Mouse (Mus musculus) forebrain, embryonic 16.5 days (tissue): ENCODE measurements around the gene Gm14214. TPM values are rescaled to one million over a fixed set of nuclear protein-coding genes. Genes with fewer than 3 reads are reported as not detected.

Experiments used
- ATAC-seq: fragments of 200-750 bp; cut with Nextera tagmentation; 2 replicates; pipeline ENCODE4 v1.8.0; 2017; ENCODE audit warnings: mild to moderate bottlenecking, moderate library complexity
- H3K27ac ChIP-seq: fragments of 300-500 bp; sonication (generic); 2 replicates; pipeline ENCODE4 v1.5.1; 2014; ENCODE audit warnings: low read length, control low read depth
- H3K27me3 ChIP-seq: fragments of 300-500 bp; sonication (generic); replicated peaks from 2 replicates; pipeline ENCODE4 v1.6.1; 2014; ENCODE audit warnings: low read length; ENCODE audit not compliant: control insufficient read depth, insufficient read depth
- H3K36me3 ChIP-seq: fragments of 300-500 bp; sonication (generic); 2 replicates; pipeline ENCODE4 v1.6.1; 2014; ENCODE audit not compliant: control insufficient read depth, insufficient read depth
- H3K4me1 ChIP-seq: fragments of 300-500 bp; sonication (generic); replicated peaks from 2 replicates; pipeline ENCODE4 v1.6.1; 2014; ENCODE audit warnings: low read length; ENCODE audit not compliant: control insufficient read depth, insufficient read depth
- H3K4me2 ChIP-seq: fragments of 300-500 bp; sonication (generic); 2 replicates; pipeline ENCODE4 v1.6.1; 2014; ENCODE audit warnings: mild to moderate bottlenecking, low read length, control low read depth
- H3K4me3 ChIP-seq: fragments of 300-500 bp; sonication (generic); replicated peaks from 2 replicates; pipeline ENCODE4 v1.5.1; 2014; ENCODE audit warnings: mild to moderate bottlenecking, low read length, control low read depth
- H3K9ac ChIP-seq: fragments of 300-500 bp; sonication (generic); replicated peaks from 2 replicates; pipeline ENCODE4 v1.6.1; 2014; ENCODE audit warnings: low read depth, low read length, control low read depth
- H3K9me3 ChIP-seq: fragments of 300-500 bp; sonication (generic); 2 replicates; pipeline ENCODE4 v1.6.1; 2016; ENCODE audit warnings: low read length; ENCODE audit not compliant: control insufficient read depth
- WGBS: fragments of 180-500 bp; shearing (Covaris S2); extraction: QIAGEN DNeasy Blood & Tissue Kit; methylation state at CpG from one replicate; pipeline ENCODE4 v1.1.7; 2014; 5-methylcytosine and 5-hydroxymethylcytosine counted together
- polyA plus RNA-seq: library from polyadenylated mRNA; unstranded; fragments of >200 nt; fragmentation: Nextera tagmentation; extraction: Ambion mirVana; gene quantifications from 2 replicates; pipeline ENCODE4 v1.2.1, GENCODE M21; 2015

The Gm14214 gene
- polyA plus RNA-seq, 1 experiment from 2014 or later, result not detected

- Histone ChIP-seq H3K4me1 (peaks cover 18% of the 10 kb centered on the region), H3K4me2 (peak overlapping the region; percentile 86), H3K9me3 (no peaks in the 10 kb centered on the region), H3K4me3 (peak overlapping the region; percentile 94), H3K9ac (peak overlapping the region; percentile 87), H3K27me3 (no peaks in the 10 kb centered on the region), H3K36me3 (no peaks in the 10 kb centered on the region), H3K27ac (peak overlapping the region; percentile 99)
- WGBS, result under 1% methylated on average over 66 of the region's 67 CpGs
- peak; percentile 14 for ATAC-seq
Measured at GRCm38 (mm10) chr2:154791661-154792642, 22.1 kb upstream of the Gm14214 start.

GRCm38 (mm10) chr2:154790656-154791483 lies 21.0 kb upstream of the Gm14214 start, which contains the start of the genes Raly and a:
Raly (plus strand) TSS chr2:154791096.
a (plus strand) TSS chr2:154791402.
- under 1% methylated on average over 58 of the region's 89 CpGs for WGBS
- Histone ChIP-seq H3K27me3 (no peaks in the 10 kb centered on the region), H3K9me3 (no peaks in the 10 kb centered on the region), H3K4me2 (peak within 1 kb of the TSS; percentile 86), H3K36me3 (no peaks in the 10 kb centered on the region), H3K27ac (peak within 1 kb of the TSS; percentile 99), H3K9ac (peak within 1 kb of the TSS; percentile 87), H3K4me3 (peak within 1 kb of the TSS; percentile 94), H3K4me1 (peaks cover 18% of the 10 kb centered on the region)
- ATAC-seq, result peak; percentile 95

GRCm38 (mm10) chr2:154789977-154790655 lies 20.3 kb upstream of the Gm14214 start:
- H3K4me1 ChIP-seq, result peaks cover 18% of the 10 kb centered on the region
- H3K4me3 ChIP-seq, result peak overlapping the region; percentile 94
- peak overlapping the region; percentile 51 for H3K4me2 ChIP-seq
- ATAC-seq, result no peak
- WGBS, result 4% methylated on average over 14 of the region's 14 CpGs
- no peaks in the 10 kb centered on the region for H3K9me3 ChIP-seq
- H3K27ac ChIP-seq, result peak overlapping the region; percentile 52
- peak overlapping the region; percentile 57 for H3K9ac ChIP-seq
- H3K27me3 ChIP-seq, result no peaks in the 10 kb centered on the region
- H3K36me3 ChIP-seq, result no peaks in the 10 kb centered on the region

GRCm38 (mm10) chr2:154789381-154789780 lies 19.6 kb upstream of the Gm14214 start:
- Histone ChIP-seq H3K9me3 (no peaks in the 10 kb centered on the region), H3K4me1 (peaks cover 18% of the 10 kb centered on the region), H3K4me2 (no peak overlapping the region), H3K27ac (no peak overlapping the region), H3K27me3 (no peaks in the 10 kb centered on the region), H3K4me3 (no peak overlapping the region), H3K9ac (no peak overlapping the region), H3K36me3 (no peaks in the 10 kb centered on the region)
- 78% methylated on average over 6 of the region's 6 CpGs for WGBS
- no peak for ATAC-seq

GRCm38 (mm10) chr2:154786776-154787175 lies 16.9 kb upstream of the Gm14214 start:
- no peak overlapping the region for H3K9ac ChIP-seq
- peaks cover 14% of the 10 kb centered on the region; the same call in 1 of the 2 replicates for H3K4me1 ChIP-seq
- H3K9me3 ChIP-seq, result no peaks in the 10 kb centered on the region
- no peak for ATAC-seq
- H3K4me2 ChIP-seq, result no peak overlapping the region
- no peak overlapping the region for H3K4me3 ChIP-seq
- no peaks in the 10 kb centered on the region for H3K27me3 ChIP-seq
- WGBS, result 45% methylated on average over 11 of the region's 11 CpGs
- no peak overlapping the region for H3K27ac ChIP-seq
- no peaks in the 10 kb centered on the region for H3K36me3 ChIP-seq

GRCm38 (mm10) chr2:154786187-154786586 lies 16.4 kb upstream of the Gm14214 start:
- no peak for ATAC-seq
- H3K4me3 ChIP-seq, result no peak overlapping the region
- H3K36me3 ChIP-seq, result no peaks in the 10 kb centered on the region
- H3K27ac ChIP-seq, result no peak overlapping the region
- H3K9ac ChIP-seq, result no peak overlapping the region
- no peak overlapping the region for H3K4me2 ChIP-seq
- peaks cover 14% of the 10 kb centered on the region; the same call in 1 of the 2 replicates for H3K4me1 ChIP-seq
- no peaks in the 10 kb centered on the region for H3K9me3 ChIP-seq
- no peaks in the 10 kb centered on the region for H3K27me3 ChIP-seq
- whole genome bisulfite sequencing, result 41% methylated on average over 3 of the region's 3 CpGs

GRCm38 (mm10) chr2:154785284-154785683 lies 15.5 kb upstream of the Gm14214 start:
- no peak for ATAC-seq

GRCm38 (mm10) chr2:154782856-154783650 lies 13.2 kb upstream of the Gm14214 start:
- H3K4me1 ChIP-seq, result 0 out of 2 replicates have a peak, but pooled peaks cover 9% of the 10 kb centered on the region
- H3K36me3 ChIP-seq, result no peaks in the 10 kb centered on the region
- H3K27ac ChIP-seq, result no peak overlapping the region
- no peak overlapping the region for H3K4me2 ChIP-seq
- no peaks in the 10 kb centered on the region for H3K27me3 ChIP-seq
- no peaks in the 10 kb centered on the region for H3K9me3 ChIP-seq
- H3K9ac ChIP-seq, result no peak overlapping the region
- H3K4me3 ChIP-seq, result no peak overlapping the region
- ATAC-seq, result no peak
- WGBS, result 44% methylated on average over 17 of the region's 17 CpGs

More at GRCm38 (mm10) chr2:154785284-154785683, 15.5 kb upstream of the Gm14214 start:
- no peak overlapping the region for H3K4me2 ChIP-seq
- WGBS, result 77% methylated on average over 3 of the region's 3 CpGs
- no peak overlapping the region for H3K27ac ChIP-seq
- no peaks in the 10 kb centered on the region for H3K36me3 ChIP-seq
- no peaks in the 10 kb centered on the region for H3K27me3 ChIP-seq
- H3K9me3 ChIP-seq, result no peaks in the 10 kb centered on the region
- H3K4me1 ChIP-seq, result peaks cover 14% of the 10 kb centered on the region; the same call in 1 of the 2 replicates
- H3K4me3 ChIP-seq, result no peak overlapping the region
- no peak overlapping the region for H3K9ac ChIP-seq
